Mouse (Mus musculus) frontal cortex, adult (tissue): ENCODE measurements around the gene Snx27.

Experiments
- ATAC-seq: cut with Nextera tagmentation; 2 replicates; pipeline ENCODE4 v1.9.2; 2017; ENCODE audit warnings: mild to moderate bottlenecking, moderate library complexity, mixed read lengths; ENCODE audit not compliant: low TSS enrichment

Snx27 gene

GRCm38 (mm10) chr3:94567242-94567641 lies 15.3 kb downstream of the Snx27 start:
- no peak for ATAC-seq

GRCm38 (mm10) chr3:94565557-94565956 lies 17.0 kb downstream of the Snx27 start:
- ATAC-seq = no peak

- ATAC-seq = no peak
These were observed 17.4 kb downstream of the Snx27 start for GRCm38 (mm10) chr3:94565127-94565526.

- ATAC-seq = no peak
These were observed 18.0 kb downstream of the Snx27 start for GRCm38 (mm10) chr3:94564356-94565010.

- no peak for ATAC-seq
These were observed 19.4 kb downstream of the Snx27 start for GRCm38 (mm10) chr3:94563163-94563562.

GRCm38 (mm10) chr3:94559931-94560429 lies 22.5 kb downstream of the Snx27 start:
- ATAC-seq = no peak

GRCm38 (mm10) chr3:94549041-94549440 lies 33.5 kb downstream of the Snx27 start:
- no peak for ATAC-seq

- no peak for ATAC-seq
These were observed 45.3 kb downstream of the Snx27 start for GRCm38 (mm10) chr3:94537187-94537586.

- peak; percentile 70; the same call in 1 of the 2 replicates for ATAC-seq
These were observed 48.5 kb downstream of the Snx27 start for GRCm38 (mm10) chr3:94533968-94534367.

GRCm38 (mm10) chr3:94526731-94527130 lies 55.8 kb downstream of the Snx27 start:
- no peak for ATAC-seq

GRCm38 (mm10) chr3:94506664-94507063 lies 75.9 kb downstream of the Snx27 start:
- no peak for ATAC-seq

- peak; percentile 76 for ATAC-seq
These were observed 80.3 kb downstream of the Snx27 start for GRCm38 (mm10) chr3:94502243-94502642.

GRCm38 (mm10) chr3:94497162-94497561 lies 85.4 kb downstream of the Snx27 start:
- ATAC-seq = no peak

- ATAC-seq = no peak
These were observed 94.9 kb downstream of the Snx27 start for GRCm38 (mm10) chr3:94487581-94487980.

- no peak for ATAC-seq
These were observed 96.6 kb downstream of the Snx27 start for GRCm38 (mm10) chr3:94485922-94486321.

- ATAC-seq = peak; percentile 51
These were observed 98.6 kb downstream of the Snx27 start for GRCm38 (mm10) chr3:94483790-94484439.

GRCm38 (mm10) chr3:94482764-94483385 lies 99.6 kb downstream of the Snx27 start:
- no peak for ATAC-seq

GRCm38 (mm10) chr3:94481429-94481828 lies 101.1 kb downstream of the Snx27 start:
- ATAC-seq = no peak

GRCm38 (mm10) chr3:94480291-94480884 lies 102.1 kb downstream of the Snx27 start, which contains the start of gene Riiad1:
Gene Riiad1, minus strand, starts transcription at chr3:94480341.
- ATAC-seq = no peak

GRCm38 (mm10) chr3:94479564-94479963 lies 103.0 kb downstream of the Snx27 start:
- no peak for ATAC-seq

GRCm38 (mm10) chr3:94478591-94479169 lies 103.8 kb downstream of the Snx27 start:
- ATAC-seq = no peak

GRCm38 (mm10) chr3:94477981-94478422 lies 104.5 kb downstream of the Snx27 start, which contains the start of gene Celf3:
Gene Celf3, plus strand, starts transcription at chr3:94478295.
- peak; percentile 58 for ATAC-seq
